Mouse (Mus musculus) cerebellum, adult 9-10 months (tissue): ENCODE data around the gene Gtf3c6.
A peak's percentile ranks its signal among the peaks of the same experiment; 100 is the strongest.

Source experiments
- DNase-seq: peaks from one replicate; pipeline ENCODE4 v3.0.0; 2022

Gene Gtf3c6

DNA sequence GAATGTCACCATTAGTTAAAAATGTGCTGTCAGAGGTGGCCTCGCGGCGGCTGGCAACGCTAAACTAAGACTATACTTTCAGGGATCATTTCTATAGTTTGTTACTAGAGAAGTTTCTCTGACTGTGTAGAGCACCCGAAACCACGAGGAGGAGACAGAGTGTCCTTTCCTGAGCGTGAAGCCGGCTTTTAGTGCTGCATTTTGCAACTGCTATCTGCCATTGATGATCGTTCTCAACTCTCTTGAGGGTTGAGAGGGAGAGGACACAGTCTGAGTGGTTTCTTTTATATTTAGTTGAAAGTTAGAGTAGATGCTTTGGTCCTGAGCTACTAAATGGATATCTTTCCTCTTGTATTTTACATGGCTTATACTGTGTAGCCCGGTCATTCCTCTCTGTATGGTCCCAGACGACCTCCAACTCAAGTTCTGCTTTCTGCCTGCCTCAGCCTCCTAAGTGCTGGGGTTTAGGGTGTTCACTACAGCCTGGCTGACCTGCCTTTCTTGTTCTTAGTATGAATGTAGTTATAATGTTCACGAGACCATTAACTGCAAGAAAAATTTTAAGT, 576 bp upstream of the Gtf3c6 start:
- peak; percentile 41 for DNase-seq

DNA sequence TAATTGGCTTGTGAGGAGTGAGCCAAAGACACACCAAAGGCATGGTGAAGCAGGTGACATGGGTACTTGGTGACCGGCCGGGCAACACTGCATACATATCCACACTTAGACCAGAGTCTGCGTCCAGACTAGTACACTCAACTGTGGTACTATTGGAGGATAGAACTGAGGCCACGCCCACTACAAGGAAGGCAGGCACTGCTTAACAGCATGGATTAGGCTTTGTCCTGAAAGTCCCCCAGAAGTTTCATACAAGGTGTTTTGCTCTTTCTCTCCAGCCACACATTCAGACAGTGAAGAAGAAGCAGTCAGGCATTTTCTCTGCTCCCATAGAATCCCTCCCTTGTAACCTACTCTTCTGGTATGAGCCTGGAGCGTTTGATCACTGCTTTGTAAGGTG, 1.2 kb downstream of the Gtf3c6 start:
- DNase-seq: peak; percentile 62

DNA sequence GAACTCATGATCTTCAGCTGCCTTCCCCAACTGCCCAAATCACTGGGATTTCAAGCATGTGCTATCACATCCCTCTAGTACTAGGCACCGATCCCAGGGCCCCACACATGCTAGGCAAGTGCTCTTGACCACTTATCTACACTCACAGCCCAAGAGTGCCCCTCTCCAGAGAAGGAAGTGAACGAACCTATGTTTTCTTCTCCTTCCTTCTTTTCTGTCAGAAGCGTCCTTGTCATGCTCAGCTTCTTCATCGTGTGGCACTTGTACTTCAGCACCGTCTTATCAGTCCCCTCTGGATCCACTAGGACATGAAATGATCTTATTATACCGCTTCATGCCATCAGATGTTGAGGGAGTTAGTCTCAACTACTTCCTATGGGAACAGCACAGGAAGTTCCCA, 6.9 kb downstream of the Gtf3c6 start:
- no peak for DNase-seq

DNA sequence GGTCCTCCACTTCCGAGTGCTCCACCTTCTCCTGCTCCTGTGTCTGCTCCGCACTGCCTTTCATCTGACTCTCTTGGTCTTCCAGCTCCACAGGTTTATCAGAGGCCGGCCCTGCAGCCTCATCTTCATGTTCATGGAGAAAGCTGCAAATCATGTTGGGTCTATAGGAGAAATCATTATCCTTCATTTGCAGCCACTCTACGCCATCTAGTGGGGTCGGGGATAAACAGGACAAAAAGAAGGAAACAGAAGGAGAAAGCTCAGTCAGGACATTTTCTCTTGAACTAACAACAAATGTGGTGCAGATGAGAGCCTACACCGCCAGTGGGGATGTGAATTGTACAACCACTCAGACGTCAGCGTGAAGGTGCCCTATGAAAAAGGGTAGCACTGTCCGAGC, 8.3 kb downstream of the Gtf3c6 start:
- DNase-seq: no peak

DNA sequence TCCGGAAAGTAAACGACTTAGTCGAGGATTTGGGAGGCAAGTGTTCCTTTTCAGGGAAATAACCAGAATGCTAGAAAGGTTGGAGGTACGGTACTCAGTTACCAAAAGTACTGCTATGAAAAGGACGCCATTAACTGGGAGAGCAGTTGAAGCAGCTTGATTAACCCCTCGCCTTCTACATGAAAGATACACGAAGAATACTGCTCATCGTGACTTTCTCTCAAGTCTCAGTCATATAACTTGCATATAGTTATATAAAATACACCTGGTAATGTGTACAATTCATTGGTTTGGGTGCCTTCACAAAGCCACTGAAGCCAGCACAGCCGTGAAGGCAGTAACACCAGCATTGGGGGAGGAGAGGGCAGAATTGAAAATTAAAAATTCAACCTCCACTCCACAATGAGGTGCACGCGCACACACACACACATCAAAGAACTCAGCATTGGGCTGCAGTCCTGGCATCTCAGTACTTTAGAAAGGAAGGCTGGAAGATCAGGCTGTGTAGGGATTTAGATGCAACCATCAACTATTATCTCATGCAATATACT, 10.7 kb downstream of the Gtf3c6 start:
- no peak for DNase-seq

DNA sequence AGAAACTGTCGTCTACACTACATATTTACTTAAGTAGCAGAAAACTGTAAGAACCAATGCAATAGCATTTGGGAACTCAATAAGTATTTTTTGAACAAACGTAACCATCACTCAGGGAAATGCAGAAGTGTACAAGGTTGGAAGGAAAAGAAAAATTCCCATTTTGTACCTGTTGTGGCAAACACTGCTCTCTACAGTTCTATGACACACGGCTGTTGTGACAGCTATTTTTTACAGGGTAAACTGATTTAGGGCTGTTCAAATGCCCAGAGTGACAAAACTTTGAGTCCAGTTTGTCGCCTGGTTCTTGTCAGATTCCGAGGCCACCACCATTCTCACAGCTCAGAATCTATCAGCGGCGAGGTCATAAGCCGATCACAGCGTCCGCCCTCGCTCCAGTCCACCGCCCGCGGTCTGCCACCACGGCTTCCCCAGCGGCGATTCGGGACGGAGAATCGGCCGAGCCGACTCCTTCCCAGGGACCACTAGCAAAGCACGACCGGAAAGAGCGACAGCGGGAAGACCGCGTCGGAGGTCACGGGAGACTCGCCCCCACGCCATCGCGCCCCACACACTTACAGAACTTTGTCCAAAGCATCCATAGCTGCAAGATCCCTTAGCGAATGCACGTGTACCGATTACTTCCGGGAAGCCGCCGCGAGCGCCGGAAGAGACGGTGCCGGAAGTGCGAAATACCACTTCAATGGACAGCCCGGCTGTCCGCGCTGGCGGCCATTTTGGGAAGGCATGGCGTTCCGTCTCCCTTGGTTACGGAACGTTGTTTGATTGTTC, 11.3 kb downstream of the Gtf3c6 start, which contains the start of gene Rpf2:
TSS of gene Rpf2 (minus strand) at position 663 of the 792 bp plus-strand sequence.
- peak; percentile 75 for DNase-seq

DNA sequence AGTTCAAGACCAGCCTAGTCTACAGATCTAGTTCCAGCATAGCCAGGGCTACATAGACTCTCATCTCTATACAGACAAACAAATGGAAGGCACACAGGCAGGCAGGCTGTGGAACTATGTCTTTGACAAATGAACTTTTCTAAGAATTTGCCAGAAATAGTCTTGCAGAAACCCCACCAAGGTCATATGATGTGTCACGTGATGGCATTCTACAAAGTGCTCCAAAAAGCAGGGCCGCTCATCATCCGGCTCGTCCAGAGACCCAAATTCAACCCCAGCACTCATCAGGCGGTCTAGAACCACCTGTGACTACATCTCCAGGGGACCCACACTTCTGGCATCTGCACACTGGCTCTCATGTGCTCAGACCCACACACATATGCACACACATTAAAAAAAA, 20.1 kb downstream of the Gtf3c6 start:
- no peak for DNase-seq

DNA sequence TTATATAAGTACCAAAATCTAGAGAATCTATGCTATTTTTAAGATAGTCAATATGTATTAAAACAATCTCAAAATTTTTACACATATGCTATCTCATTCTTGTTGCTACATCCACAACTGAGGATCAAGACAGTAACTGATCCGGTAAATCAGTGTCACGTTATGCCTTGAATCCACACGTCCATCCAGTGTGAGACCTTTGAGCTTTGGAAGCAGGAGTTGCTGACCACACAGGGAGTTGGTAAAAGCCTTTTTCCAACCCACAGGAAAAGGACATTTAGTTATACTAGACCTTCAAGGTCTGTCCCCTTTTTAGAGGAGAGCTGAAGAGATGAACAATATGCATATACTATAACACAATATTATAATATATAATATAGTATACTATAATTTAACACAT, 24.7 kb downstream of the Gtf3c6 start:
- no peak for DNase-seq

DNA sequence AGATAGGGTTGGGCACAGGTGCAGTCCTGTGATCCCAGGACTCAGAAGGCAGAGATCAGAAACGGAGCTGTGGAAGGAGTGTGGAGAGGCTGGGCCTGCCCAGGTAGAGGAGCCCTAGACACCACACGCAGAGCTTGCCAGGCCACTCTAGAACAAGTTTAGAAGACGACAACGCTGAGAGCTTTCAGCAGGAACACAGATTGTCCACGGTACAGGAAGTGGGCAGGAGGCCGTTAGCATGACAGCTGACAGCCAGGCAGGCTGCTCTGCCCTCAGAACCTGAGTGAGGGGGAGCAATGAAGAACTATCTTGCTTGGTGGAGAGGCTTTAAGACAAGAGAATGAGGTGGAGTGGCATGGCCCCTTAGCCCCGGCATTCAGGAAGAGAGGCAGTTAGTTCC, 25.5 kb downstream of the Gtf3c6 start:
- no peak for DNase-seq

DNA sequence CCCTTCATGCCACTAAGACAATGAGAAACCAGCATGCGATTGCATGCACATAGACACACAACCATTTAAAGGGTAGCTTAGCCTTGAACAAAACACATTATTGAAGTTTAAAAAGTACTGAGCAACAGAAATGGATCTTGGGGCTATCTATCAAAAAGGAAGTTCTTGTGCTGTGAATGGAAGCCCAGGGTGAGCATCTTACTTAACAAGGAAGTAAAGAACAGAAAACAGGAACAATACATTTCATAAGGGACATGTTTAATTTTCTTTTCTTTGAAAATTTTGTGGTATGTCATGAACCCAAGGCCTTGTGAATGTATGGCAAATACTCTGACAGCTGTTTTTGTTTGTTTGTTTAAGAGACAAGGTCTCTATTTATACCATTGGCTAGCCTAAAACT, 28.2 kb downstream of the Gtf3c6 start:
- DNase-seq: no peak

DNA sequence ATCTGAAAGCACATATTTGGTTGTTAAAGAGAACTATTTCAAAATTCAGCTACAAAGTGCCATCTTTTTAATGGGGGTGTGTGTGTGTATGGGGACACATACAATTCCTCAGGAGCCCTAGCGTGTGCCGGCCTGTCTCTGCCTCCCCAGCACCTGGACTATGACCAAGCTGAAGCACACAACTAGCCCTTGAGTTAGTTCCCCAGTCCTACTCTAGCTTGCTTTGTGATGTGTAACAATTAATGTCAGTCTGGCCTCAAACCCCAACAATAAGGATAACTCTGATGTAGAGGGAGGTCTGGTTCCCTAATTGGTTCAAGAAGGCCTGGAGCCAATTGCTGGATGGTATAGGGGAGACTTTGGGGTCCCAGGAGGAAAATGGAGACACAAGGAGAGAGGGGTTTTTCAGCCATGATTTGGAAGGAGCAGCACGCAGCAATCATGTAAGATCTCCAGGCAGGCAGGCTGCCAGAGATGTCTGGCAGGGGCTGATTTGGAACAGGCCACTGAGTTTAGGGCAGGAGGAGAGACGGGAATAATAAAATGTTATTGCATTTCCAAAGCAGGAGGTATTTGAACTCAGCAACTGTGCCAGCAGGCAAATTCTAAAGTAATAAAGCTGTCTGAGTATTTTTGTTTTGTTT, 30.1 kb downstream of the Gtf3c6 start:
- no peak for DNase-seq

DNA sequence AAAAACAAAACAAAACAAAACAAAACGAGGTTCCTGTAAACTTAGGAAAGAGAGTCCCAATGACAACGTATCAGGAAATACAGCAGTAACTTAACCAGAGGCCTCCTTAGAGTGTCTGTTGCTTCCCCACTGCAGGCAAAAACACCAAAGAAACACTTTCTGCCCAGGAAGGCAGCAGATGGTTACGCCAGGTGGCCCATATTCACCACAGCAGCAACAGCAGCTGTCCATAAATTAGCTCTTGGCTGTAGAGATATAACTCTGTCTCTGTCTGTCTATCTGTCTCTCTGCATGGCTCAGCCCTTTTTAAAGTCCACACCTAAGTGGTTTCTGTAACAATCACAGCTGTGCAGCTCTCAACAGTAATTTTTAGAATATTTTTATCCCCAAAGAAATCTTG, 39.0 kb downstream of the Gtf3c6 start:
- no peak for DNase-seq

DNA sequence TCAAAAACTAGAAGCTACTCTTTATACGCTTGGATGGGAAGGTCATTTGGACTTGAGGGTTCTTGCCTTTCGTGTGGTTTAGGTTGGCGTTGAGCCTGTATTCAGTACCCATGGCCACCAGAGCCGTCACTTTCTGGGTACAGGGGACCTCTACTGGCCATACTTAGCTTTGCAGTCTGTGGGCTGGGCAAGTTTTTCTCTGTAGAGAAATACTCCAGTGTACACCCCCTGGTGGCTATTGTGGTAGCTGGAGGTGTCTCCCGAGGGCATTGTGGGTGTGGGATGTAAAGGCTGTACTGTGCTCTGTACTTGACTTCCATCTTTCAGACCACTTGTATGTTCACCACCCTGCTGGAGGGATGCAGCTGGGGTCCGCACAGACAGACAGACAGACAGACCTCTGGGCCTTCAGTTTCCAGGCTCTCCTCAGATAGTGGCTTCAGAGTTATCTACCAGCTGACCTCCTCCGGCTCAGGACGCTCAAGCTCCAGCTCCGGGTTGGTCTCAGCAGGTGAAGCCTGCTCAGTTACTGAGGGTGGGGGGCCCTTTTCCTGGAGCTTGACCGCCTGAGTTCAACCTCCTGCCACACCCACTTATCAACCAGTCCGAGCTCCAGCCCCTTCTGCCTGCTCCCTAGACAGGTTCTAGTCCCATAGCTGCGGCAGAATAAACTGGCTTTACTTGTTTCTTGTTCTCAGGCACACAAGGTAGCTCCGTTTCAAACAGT, 45.3 kb downstream of the Gtf3c6 start:
- peak; percentile 92 for DNase-seq
